Mouse (Mus musculus) G1E-ER4 (cell line): Measurements from ENCODE around the gene Fxr2. TPM values are rescaled to one million over a fixed set of nuclear protein-coding genes. Genes with fewer than 3 reads are reported as not detected.

Experiments
- GATA1 ChIP-seq: IDR thresholded peaks from one replicate; pipeline ENCODE4 v1.8.0; 2012; ENCODE audit warnings: low read length, inconsistent platforms
- polyA plus RNA-seq: library from polyadenylated mRNA; stranded (reverse); fragments of >175 nt; gene quantifications from 2 replicates; pipeline ENCODE4 v1.2.3, GENCODE M21; 2012

Fxr2 gene
- polyA plus RNA-seq, 1 experiment, result 104 TPM

DNA sequence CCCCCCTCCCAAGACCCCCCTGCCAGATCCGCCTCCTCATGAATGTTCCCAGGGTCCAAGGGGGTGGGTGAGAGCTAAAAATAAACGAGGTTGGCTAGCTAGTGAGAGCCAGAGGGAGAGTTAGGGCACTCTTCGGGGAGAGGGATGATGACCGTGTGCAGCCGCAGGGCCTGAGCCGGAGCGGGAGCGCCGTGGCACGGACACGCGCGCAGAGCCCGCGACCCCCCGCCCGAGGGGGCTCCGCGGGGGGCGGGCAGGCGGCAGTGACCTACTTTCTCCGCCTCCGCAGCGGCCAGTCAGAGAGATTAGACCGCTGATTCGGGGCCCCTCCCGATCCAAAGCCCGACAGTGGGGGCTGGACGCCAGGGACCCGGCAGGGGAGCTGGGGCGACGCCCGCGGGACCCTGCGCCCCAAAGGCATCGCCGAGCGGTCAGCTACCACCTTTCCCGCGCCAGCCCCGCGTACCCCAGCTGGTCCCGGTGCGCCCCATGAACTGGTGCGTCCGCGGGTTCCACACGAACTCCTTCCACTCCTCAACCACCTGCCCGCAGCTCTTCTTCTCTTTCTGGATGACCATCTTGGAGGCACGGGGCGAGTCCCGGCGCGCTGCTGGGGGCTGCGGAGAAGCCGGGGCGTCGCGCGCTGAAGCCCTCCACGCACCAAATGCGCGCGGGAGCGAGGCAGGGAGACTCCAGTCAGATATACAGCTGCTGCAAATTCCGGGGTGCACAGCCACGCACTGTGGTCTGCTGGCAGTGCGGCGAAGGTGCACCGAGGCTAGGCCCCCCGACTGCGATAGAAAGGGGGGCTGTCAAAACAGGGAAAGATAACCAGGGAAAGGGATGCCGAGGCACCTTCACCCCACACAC lies 27.8 kb upstream of the Fxr2 start:
- TF ChIP-seq GATA1, result no peak

DNA sequence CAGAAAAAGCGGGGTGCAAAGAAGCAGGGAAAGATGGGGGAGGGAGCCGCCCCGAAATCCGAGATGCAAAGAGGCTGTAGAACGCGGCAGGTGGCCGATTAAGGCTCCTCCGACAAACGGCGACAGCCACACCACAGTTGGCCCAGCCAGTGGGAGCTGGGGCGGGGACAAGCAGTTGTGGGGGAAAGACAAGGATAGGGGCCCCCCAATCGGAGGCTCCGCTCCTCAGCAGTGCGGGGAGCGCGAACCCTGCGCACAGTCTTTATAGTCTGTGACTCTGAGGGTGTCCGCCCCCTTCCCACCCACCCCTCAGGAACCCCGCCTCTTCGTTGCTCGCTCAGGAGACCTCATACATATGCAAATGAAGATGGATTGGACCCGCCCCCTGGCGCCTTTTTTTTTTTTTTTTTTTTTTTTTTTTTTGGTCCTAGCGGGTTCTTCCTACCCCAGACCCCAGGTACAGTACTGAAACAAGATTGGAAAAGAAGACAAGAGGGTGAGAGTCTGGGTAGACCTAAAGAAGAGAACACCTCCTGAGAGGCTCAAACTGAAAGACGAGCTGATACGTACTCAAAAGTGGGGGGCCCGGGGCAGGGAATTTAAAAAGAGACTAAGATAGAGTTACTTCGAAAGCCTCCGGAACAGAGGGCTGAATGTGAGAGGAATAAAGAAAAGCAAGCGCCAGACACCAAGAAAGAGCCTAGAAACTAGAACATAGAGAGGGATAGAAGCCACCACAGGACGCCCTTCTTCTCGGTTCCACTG lies 26.9 kb upstream of the Fxr2 start, which contains the start of gene Atp1b2:
Gene Atp1b2, minus strand, starts transcription at position 217 of the 765 bp plus-strand sequence.
- TF ChIP-seq GATA1, result no peak

DNA sequence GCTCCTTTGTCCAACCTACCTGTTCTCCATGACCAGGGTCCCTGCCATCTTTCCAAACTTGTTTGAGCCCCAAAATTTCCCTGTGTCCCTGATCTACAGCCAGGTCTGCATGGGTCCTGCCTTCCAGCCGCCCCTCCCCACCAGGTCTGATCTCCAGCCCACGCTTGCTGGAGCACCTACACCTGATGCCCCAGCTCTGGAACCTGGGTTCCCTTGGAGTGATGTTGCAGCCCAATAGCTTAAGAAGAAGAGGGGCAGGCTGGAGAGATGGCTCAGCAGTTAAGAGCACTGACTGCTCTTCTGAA lies 26.3 kb upstream of the Fxr2 start:
- no peak for TF ChIP-seq GATA1

DNA sequence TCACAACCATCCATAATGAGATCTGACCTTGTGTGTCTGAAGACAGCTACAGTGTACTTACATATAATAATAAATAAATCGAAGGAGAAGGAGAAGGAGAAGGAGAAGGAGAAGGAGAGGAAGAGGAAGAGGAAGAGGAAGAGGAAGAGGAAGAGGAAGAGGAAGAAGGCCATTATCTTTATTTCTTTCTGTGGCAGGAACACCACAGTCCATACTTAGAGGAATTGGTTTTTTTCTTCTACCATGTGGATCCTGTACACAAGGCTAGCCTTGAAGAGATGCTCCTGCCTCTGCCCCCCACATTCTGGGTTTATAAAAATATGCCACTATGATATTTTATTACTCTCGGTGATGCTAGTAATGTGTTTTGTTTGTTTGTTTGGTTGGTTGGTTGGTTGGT lies 26.0 kb upstream of the Fxr2 start:
- no peak for TF ChIP-seq GATA1

DNA sequence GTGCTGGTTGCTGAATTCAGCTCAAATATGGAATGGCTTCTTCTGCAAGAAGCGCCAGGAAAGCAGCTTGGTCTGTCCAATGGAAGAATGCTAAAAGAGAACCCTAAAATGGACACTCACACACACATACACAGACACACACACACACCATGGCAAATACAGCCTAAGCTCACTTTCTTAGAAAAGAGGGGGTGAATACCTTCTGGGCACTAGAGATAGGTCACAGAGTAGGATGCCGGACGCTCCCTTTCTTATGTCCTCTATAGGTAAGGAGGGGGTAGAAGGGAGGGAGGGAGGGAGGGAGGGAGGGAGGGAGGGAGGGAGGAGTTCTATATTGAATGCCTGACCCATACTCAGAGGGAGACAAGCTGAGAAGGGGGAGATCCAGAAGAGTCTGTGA lies 24.3 kb upstream of the Fxr2 start:
- TF ChIP-seq GATA1, result no peak

DNA sequence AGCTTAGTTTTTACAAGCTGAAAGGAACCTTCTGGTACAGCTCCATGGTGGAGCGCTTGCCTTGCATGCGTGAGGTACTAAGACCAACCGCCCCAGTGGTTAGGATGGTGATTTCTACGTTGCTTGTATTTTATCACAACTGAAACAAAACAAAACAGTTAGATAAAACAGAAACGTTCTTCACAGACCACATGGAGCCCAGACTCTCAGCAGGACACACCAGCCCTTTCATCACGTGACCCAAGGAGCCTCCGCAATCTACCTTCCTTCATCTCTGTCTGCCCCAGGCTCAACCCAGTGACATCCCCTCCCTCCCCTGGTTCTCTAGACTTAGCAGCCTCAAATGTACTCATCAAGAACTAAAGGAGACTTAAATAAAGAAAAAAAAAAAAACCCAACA lies 23.4 kb upstream of the Fxr2 start:
- TF ChIP-seq GATA1, result peak; percentile 21

DNA sequence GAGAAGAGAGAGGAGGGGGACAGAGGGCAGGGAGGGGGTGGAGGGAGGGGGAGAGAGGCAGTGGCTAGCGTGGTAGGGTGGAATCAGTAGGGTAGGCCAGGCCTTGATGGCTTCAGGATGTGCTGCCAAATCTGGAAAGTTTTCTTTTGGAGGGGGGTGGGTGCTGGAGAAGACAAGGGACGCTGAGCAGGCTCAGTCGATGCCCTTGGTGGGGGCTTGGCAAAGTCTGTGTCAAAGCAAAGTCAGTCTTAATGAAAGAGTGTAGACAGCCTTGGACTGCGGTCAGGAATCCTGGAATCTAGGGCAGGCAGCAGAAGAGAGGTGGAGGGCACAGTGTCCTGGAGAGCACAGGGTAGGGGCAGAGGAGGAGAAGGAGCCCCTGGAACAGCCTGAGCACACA lies 21.9 kb upstream of the Fxr2 start:
- no peak for TF ChIP-seq GATA1

DNA sequence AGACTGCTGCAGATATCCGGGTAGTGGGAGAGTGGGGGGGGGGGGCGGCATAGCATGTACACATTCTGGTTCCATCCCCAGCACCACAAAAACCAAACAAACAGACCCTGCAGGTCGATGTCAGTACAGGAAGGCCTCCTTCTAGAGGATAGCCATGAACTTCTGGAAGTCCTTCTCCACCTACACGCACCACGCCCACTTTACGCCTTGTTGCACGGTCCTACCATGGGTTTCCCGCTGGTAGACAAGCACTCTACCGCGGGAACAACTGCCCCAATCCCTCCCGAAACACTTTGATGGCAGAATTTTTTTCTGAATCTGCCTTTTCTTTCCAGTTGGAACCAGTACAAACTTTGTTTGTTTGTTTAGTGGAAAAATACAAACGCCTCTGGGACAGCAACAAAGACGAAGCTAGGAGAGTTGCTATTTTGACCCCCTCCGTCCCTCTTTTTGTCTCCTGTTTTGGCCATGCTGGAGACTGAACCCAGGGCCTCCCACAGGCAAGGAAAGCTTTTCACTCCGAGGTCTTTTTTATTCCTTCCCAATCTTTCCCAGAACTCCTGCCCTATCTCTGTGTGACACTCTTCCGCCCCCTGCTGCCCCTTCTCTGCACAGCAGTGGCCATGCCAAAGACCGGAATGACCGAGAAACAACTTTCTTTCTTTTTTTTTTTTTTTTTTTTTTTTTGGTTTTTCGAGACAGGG lies 19.1 kb upstream of the Fxr2 start:
- TF ChIP-seq GATA1, result no peak

DNA sequence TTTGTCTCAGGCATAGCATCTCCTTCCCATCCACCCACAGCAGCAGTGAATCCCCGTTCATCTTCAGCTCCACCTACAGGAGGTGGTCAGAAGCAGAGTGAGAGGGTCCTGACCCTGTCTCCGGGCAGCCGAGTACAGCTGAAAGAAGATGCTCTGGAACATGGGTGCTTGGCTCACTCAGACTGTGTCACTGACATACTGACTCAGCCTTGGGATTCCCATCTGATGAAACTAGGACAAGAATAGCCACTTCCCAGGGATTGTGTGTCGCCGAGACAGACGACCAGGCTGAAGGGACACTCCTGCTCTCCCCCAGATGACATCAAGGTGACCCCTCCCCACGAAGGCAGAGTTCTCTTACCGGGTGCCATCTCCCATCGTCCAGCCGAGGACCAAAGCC lies 16.0 kb upstream of the Fxr2 start:
- no peak for TF ChIP-seq GATA1

DNA sequence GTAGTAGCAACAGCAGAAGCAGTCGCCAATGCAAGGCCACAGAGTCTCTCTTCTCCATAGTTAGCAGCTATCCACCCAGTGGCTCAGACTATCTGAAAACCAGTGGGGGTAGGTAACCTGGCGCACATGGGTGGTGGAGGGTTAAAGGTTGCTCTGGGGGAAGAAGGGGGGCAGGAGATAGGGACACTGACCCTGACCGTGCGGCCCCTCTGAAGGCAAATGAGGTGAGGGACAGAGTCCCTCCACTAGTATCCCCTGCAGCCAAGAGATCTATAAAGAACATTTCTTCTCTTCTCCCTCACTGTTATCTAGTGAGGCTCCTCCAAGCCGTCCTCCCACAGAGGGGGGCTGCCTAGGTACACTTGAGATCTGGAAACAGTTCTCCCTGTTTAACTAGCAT lies 15.0 kb upstream of the Fxr2 start, which contains the start of gene Shbg:
Gene Shbg, minus strand, starts transcription at position 101 of the 400 bp plus-strand sequence.
- no peak for TF ChIP-seq GATA1

DNA sequence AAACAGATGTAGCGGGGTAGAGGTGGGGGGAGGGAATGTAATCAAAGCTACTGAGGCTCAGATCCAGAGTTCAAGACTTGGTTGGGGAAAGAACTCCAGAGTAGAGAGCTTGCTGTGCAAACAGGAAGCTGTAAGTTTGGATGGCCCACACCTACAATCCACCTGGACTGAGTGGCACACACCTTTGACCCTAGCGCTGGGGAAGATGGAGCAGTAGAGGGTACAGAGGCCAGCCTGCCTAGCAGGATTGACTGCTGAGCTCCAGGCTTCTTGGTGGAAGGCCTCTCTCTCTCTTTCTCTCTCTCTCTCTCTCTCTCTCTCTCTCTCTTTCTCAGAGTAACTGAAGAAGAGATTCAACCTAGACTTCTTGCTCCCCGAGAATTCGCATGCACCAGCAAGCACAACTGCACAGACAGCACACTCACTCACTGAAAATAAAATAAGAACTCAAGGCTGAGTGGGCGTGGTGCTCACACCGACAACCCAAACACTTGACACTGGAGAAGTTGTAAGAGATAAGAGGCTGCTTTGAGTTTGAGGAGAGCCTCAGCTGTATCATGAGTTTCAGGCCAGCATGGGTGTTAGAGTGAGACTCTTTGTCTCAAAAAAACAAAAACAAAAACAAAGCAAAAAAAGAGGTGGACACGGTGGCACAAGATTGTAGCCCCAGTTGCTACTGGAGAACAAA lies 12.3 kb upstream of the Fxr2 start:
- TF ChIP-seq GATA1, result no peak

DNA sequence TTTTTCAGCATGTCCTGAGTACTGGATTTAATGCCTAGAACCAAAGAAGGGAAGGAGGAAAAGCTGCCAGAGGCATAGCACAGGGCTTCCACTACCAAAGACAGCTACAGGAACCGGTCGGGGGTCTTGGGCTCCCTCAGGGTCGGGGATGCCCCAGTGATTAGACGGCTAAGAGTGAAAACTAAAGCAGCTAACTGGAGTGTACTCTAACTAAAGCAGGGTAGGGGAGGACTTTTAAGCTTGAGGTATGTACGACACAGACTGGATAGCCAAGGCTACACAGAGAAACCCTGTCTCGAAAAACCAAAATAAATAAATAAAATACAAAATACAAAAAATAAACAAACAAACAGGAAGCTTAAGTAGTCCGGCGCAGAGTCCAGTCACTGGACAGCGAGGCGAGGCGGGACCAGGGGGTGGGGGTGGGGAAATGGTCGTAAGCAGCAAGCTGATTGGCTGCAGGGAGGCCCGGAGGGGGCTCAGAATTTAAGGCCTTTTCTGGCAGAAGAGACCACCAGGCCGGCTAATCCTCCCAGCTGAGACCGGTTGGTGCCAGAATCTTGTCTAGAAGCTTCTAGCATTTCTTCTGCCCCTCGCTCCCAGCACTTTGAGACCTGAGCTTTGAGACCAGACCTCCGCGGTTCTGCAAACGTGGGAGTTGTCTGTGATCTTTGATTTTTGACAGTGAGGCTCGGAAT lies 11.1 kb upstream of the Fxr2 start, which contains the start of gene Sat2:
Gene Sat2, plus strand, starts transcription at position 454 of the 698 bp plus-strand sequence.
- TF ChIP-seq GATA1, result no peak

DNA sequence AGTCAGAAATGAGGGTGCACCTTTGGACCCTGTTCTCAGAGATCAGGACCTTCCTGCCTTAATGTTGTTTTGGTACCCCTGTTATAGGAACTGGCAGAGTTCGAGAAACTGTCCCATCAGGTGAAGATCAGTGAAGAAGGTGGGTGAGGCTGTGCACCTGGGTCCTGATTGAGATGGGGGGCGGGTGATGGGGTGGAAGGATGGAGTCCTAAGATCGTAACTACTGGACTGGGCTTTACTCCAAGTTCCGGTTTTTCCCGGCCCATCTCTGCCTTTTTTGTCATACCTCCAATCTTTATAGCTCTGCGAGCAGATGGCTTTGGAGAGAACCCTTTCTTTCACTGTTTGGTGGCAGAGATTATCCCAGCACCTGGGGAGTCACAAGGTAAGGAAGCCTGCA lies 10.4 kb upstream of the Fxr2 start:
- no peak for TF ChIP-seq GATA1

DNA sequence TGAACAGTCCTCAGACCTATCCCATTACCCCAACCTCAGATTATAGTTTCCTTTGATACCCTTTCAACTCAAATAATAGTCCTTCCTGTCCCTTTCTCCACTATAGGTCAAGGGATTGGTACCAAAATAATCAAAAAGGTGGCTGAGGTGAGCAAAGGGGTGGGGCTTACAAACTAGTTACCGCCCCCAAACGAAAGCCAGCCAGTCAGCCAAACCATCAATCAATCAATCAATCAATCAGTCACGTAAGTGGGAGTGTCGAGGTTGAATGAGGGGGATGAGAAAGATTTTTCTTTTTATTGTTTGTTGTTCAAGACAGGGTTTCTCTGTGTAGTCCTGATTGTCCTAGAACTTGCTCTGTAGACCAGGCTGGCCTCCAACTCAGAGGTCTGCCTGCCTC lies 9.8 kb upstream of the Fxr2 start:
- TF ChIP-seq GATA1, result no peak

DNA sequence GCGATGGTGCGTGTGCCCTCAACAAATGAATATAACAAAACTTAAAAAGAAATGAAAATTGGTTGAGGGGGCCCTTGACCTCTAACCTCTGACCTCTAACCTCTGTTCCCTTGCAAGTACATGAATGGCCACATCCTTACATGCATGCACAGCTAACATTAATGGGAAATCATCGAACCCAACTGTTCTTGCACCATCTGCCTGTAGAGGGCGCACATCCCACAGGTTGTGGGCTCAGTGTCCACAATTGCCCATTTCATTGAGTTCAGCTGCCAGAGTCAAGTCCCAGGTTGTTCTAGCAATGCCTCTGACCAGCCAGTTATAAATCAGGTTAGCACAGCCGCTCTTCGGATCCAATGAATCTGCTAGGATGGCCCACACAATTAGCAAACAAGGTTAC lies 4.5 kb upstream of the Fxr2 start:
- no peak for TF ChIP-seq GATA1
